Mouse (Mus musculus): ENCODE data around the gene Sbds. TPM values are rescaled to one million over a fixed set of nuclear protein-coding genes. Genes with fewer than 3 reads are reported as not detected.

Gene Sbds
- polyA plus RNA-seq (2015; fragmentation: Nextera tagmentation; extraction: Ambion mirVana): 69.4 and 70.7 TPM in 2 replicates

DNA sequence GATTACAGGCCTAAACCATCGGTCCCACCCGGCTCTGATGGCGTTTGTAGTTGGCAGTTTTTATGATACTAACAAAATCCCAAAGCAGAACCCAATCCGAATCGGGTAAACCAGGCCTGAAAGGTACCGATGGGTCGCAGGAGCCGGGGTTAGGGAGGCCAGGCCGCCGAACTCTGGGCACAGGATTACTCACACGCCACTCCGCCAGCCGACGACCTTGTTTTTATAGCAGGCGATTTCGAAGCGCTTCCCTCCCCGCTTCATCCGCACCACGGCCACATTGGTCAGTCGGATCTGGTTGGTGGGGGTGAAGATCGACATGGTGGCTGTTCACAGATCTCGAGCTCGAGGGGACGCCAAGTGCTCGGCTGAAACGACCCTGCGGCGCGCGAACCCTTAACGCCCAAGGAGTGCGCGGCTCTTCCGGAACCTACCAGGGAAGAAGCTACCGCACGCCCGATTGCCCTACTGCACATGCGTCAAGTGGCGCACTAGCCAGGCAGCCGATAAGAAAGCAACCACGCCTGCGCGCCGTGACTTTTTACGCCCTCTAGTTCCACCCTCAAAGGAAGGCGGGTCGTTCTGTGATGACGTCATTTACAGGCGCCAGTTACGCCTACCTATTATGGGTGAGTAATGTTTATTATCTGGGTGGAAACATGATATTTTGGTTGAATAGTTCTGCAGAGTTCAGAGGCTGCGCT lies at the start of gene Sbds, which contains the start of gene Tyw1:
Gene Sbds (minus strand): TSS at position 514 of the 704 bp plus-strand sequence.
Gene Tyw1 (plus strand): TSS at position 603 of the 704 bp plus-strand sequence.
- H3K36me3 ChIP-seq: peaks cover 22% of the 10 kb centered on the region
- peak within 1 kb of the TSS; percentile 73 for H3K4me3 ChIP-seq (replicated peaks)
- H3K9ac ChIP-seq: peak within 1 kb of the TSS; percentile 32
- under 1% methylated on average over 52 of the region's 52 CpGs for WGBS
- H3K9me3 ChIP-seq: no peaks in the 10 kb centered on the region
- H3K27ac ChIP-seq: peak within 1 kb of the TSS; percentile 70
- H3K4me2 ChIP-seq: peak within 1 kb of the TSS; percentile 62
- ATAC-seq (ENCODE audit: insufficient read depth, low FRiP score, low read depth): peak; percentile 92
- peaks cover 16% of the 10 kb centered on the region; the same call in 1 of the 2 replicates for H3K4me1 ChIP-seq
- H3K27me3 ChIP-seq (replicated peaks): no peaks in the 10 kb centered on the region

DNA sequence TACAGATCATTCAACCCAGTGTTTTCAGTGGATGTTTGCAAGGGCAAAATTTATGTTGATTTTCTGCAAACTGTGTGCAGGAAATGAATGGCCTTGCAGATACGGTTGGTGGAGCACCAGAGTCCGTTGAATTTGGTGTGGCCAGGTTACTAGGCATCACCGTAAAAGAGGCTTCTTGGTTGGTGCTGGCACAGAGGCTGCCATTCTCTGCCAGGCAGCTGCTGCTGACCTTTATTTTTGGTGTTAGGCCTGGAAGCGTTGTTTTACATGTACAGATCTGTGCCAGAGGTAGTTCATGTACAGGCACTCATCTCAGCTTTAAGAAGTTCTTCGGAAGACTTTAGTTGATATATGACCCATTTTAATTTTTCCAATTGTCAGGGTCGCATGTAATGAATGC lies 48.3 kb upstream of the Sbds start:
- WGBS: 84% methylated on average over 6 of the region's 6 CpGs

DNA sequence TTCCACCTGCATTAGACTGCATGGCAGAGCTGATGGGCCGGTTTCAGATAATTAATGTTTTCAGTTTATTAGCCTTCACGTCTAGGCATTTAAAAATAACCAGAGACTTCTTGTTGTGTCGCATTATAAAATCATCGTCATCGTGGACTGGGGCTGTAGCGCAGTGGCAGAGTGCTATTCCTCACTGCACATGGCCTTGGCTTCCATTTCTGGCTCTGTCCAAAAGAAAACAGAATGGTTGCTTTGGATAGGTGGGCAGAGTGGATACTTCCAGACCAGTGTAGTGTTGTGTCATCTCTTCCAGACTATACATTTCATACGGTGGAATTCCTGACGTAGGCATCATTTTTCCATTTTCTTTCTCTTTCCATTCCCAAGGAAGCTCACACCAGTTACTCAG lies 44.2 kb upstream of the Sbds start:
- no peaks in the 10 kb centered on the region for H3K9me3 ChIP-seq
- no peak overlapping the region for H3K27ac ChIP-seq
- no peak overlapping the region for H3K4me2 ChIP-seq
- H3K4me3 ChIP-seq (replicated peaks): no peak overlapping the region
- ATAC-seq (ENCODE audit: insufficient read depth, low FRiP score, low read depth): no peak
- H3K27me3 ChIP-seq (replicated peaks): no peaks in the 10 kb centered on the region
- WGBS: 91% methylated on average over 8 of the region's 8 CpGs
- H3K36me3 ChIP-seq: peaks cover 21% of the 10 kb centered on the region
- no peak overlapping the region for H3K9ac ChIP-seq
- no peaks in the 10 kb centered on the region for H3K4me1 ChIP-seq

More for the DNA sequence above, 48.3 kb upstream of the Sbds start:
- no peaks in the 10 kb centered on the region for H3K9me3 ChIP-seq
- H3K4me3 ChIP-seq (replicated peaks): no peak overlapping the region
- H3K27ac ChIP-seq: no peak overlapping the region
- no peak overlapping the region for H3K9ac ChIP-seq
- H3K4me1 ChIP-seq: no peaks in the 10 kb centered on the region
- no peak for ATAC-seq (ENCODE audit: insufficient read depth, low FRiP score, low read depth)
- H3K27me3 ChIP-seq (replicated peaks): no peaks in the 10 kb centered on the region
- no peak overlapping the region for H3K4me2 ChIP-seq
- peaks cover 22% of the 10 kb centered on the region; the same call in 1 of the 2 replicates for H3K36me3 ChIP-seq

DNA sequence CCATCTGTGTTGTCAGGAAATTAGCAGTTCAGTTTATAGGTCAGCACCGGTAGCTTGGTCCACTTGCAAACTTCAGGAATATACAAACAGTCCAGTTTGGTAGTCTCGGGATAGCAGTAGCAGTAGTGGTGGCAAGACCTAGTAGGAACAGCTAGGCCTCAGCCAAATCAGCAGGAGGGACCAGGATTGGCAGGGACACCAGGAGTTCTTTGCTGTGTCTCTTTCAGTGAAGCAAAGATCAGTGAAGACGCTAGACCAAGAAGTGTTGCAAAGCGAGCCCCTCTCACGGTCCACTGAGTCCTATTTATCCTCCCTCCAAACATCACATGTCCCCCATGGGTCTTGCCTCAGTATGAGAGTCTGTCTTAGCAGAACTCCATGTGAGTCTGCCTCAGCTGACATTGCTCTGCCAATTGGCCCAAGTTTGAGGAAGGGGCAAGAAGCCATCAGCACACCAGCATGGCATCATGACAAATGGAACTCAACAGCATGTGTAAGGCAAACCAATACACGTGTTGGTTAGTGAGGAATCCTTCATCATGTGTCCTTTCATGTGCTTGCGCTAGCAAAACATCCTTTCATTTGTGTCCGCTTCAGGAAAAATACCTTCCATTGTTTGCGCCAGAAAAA lies 43.6 kb upstream of the Sbds start:
- WGBS: 92% methylated on average over 9 of the region's 9 CpGs
- no peak overlapping the region for H3K4me2 ChIP-seq
- H3K9me3 ChIP-seq: no peaks in the 10 kb centered on the region
- no peak overlapping the region for H3K9ac ChIP-seq
- no peaks in the 10 kb centered on the region for H3K4me1 ChIP-seq
- H3K36me3 ChIP-seq: peaks cover 16% of the 10 kb centered on the region
- H3K4me3 ChIP-seq (replicated peaks): no peak overlapping the region
- no peak for ATAC-seq (ENCODE audit: insufficient read depth, low FRiP score, low read depth)
- H3K27ac ChIP-seq: no peak overlapping the region
- no peaks in the 10 kb centered on the region for H3K27me3 ChIP-seq (replicated peaks)

DNA sequence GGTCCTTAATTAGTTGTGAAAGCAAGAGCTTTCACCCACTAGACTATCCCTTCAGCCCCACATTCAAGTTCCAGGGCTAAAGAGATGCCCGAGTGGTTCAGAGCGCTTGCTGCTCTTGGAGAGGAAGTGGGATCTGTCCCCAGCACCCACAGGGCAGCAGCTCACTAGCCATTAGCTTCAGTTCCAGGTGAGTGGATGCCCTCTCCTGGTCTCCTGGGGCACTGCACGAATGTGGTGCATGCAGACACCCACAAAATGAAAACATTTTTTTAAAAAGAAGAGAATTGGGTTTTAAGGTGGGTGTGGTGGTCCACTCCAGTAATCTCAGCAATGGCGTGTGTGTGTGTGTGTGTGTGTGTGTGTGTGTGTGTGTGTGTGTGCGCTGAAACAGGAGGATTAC lies 40.7 kb upstream of the Sbds start:
- Histone ChIP-seq H3K27ac (no peak overlapping the region), H3K9me3 (no peaks in the 10 kb centered on the region), H3K4me1 (no peaks in the 10 kb centered on the region), H3K4me3 (replicated peaks) (no peak overlapping the region), H3K4me2 (no peak overlapping the region), H3K27me3 (replicated peaks) (no peaks in the 10 kb centered on the region), H3K9ac (no peak overlapping the region), H3K36me3 (peaks cover 11% of the 10 kb centered on the region)
- 88% methylated on average over 5 of the region's 5 CpGs for WGBS
- no peak for ATAC-seq (ENCODE audit: insufficient read depth, low FRiP score, low read depth)

DNA sequence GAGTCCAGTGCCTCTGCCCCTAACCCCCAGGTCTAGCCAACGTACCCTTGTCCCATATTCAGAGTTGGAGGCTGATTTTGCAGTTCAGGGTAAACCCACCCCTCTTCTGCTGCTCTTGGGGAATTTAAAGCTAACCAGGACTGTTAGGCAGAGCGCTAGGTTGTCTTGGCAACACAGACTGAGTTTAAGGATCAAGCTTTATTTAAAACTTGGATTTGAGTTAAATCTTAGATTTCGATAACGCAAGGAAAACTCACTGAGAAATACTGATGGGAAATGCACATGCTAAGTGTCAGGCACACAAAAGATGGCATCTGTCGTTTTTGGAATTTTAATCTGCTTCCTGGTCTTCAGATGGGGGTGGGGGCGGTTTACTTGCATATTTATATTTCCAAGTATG lies 39.3 kb upstream of the Sbds start:
- 78% methylated on average over 6 of the region's 6 CpGs for WGBS
- ATAC-seq (ENCODE audit: insufficient read depth, low FRiP score, low read depth): no peak
- H3K4me1 ChIP-seq: no peaks in the 10 kb centered on the region
- H3K9ac ChIP-seq: no peak overlapping the region
- H3K4me3 ChIP-seq (replicated peaks): no peak overlapping the region
- H3K9me3 ChIP-seq: no peaks in the 10 kb centered on the region
- H3K27me3 ChIP-seq (replicated peaks): no peaks in the 10 kb centered on the region
- no peak overlapping the region for H3K27ac ChIP-seq
- peaks cover 8% of the 10 kb centered on the region for H3K36me3 ChIP-seq
- no peak overlapping the region for H3K4me2 ChIP-seq

DNA sequence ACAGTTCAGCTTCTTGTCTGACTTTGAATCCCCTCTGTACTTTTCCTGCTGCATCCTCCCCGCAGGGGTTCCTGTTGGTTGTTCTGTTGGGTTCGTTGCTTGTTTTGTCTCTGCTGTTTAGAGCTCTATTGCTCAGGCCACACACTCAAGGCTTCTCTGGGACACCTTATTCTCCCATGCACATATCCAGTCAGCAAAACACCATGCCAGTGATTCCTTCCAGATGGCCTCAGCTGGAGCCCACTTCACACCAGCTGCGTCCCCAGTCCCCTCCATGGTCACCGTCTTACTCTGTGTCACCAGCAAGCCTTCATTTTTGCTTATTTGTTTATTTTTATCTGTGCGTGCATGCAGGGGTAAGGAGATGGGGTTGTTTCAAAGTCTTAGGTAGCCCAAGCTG lies 38.6 kb upstream of the Sbds start:
- no peaks in the 10 kb centered on the region for H3K4me1 ChIP-seq
- H3K4me2 ChIP-seq: no peak overlapping the region
- no peaks in the 10 kb centered on the region for H3K9me3 ChIP-seq
- no peak for ATAC-seq (ENCODE audit: insufficient read depth, low FRiP score, low read depth)
- 80% methylated on average over 5 of the region's 5 CpGs for WGBS
- no peak overlapping the region for H3K4me3 ChIP-seq (replicated peaks)
- peaks cover 8% of the 10 kb centered on the region for H3K36me3 ChIP-seq
- H3K9ac ChIP-seq: no peak overlapping the region
- H3K27me3 ChIP-seq (replicated peaks): no peaks in the 10 kb centered on the region
- no peak overlapping the region for H3K27ac ChIP-seq

DNA sequence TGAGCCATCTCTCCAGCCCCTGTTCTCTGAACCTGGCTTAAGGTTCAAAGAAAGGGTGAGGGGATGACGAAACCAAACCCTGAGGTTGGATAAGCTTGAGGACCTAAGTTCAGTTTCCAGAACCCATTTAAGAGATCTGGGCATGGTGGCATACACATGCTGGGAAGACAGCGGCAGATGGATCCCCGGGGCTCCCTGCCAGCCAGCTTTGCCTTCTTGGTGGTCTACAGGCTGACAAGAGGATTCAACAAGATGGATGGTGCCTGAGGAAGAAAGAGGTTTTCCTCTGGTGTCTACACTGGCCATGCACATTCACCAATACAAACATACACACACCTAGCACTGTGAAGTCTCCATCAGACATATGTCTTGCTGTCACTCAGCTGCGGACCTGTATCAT lies 37.6 kb upstream of the Sbds start:
- 81% methylated on average over 4 of the region's 4 CpGs for WGBS
- peaks cover 11% of the 10 kb centered on the region for H3K36me3 ChIP-seq

DNA sequence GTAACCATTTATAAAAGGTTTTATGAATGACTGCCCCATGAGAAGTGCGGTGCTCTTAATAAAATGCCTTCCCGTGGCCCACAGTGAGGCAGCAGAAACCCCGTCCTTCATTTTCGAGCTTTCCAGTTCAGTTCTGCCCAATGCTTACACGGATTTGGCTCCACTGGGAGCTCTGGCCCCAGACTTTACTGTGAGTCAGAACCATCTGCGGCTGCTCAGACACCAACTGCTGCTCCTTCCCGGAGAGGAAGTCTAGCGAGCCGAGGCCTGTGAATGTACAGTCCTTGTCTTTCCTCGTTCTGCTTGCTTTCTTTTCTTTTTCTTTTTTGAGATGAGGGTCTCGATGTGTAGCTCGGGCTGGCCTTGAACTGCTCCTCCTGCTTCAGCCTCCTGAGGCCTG lies 35.4 kb upstream of the Sbds start:
- no peaks in the 10 kb centered on the region for H3K27me3 ChIP-seq (replicated peaks)
- no peak overlapping the region for H3K4me3 ChIP-seq (replicated peaks)
- H3K36me3 ChIP-seq: peaks cover 3% of the 10 kb centered on the region; the same call in 1 of the 2 replicates
- H3K4me1 ChIP-seq: no peaks in the 10 kb centered on the region
- no peak for ATAC-seq (ENCODE audit: insufficient read depth, low FRiP score, low read depth)
- WGBS: 96% methylated on average over 12 of the region's 12 CpGs
- H3K27ac ChIP-seq: no peak overlapping the region
- no peak overlapping the region for H3K9ac ChIP-seq
- H3K4me2 ChIP-seq: no peak overlapping the region
- H3K9me3 ChIP-seq: no peaks in the 10 kb centered on the region

More for the DNA sequence above, 37.6 kb upstream of the Sbds start:
- Histone ChIP-seq H3K9ac (no peak overlapping the region), H3K4me1 (no peaks in the 10 kb centered on the region), H3K27ac (no peak overlapping the region), H3K27me3 (replicated peaks) (no peaks in the 10 kb centered on the region), H3K4me3 (replicated peaks) (no peak overlapping the region), H3K9me3 (no peaks in the 10 kb centered on the region), H3K4me2 (no peak overlapping the region)
- ATAC-seq (ENCODE audit: insufficient read depth, low FRiP score, low read depth): no peak

DNA sequence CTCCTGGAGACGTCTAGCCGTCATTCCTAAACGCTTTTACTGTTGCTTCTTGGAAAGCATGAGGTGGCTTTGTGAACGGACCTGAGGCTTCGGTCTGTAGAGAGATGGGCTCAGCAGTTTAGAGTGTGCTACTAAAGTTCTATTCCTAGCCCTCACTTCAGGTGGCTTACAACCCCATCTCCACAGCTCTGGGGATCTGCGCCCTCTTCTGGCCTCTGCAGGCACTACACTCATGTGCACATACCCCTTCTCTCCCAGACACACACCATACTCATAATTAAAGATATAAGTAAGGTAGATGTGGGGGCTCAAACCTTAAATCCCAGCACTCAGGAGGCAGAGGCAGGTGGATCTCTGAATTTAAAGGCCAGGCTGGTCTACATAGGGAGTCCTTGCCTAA lies 34.9 kb upstream of the Sbds start:
- Histone ChIP-seq H3K36me3 (peaks cover 3% of the 10 kb centered on the region; the same call in 1 of the 2 replicates), H3K9ac (no peak overlapping the region), H3K9me3 (no peaks in the 10 kb centered on the region), H3K4me3 (replicated peaks) (no peak overlapping the region), H3K27ac (no peak overlapping the region), H3K4me1 (no peaks in the 10 kb centered on the region), H3K4me2 (no peak overlapping the region), H3K27me3 (replicated peaks) (no peaks in the 10 kb centered on the region)
- WGBS: 97% methylated on average over 6 of the region's 6 CpGs
- ATAC-seq (ENCODE audit: insufficient read depth, low FRiP score, low read depth): no peak

DNA sequence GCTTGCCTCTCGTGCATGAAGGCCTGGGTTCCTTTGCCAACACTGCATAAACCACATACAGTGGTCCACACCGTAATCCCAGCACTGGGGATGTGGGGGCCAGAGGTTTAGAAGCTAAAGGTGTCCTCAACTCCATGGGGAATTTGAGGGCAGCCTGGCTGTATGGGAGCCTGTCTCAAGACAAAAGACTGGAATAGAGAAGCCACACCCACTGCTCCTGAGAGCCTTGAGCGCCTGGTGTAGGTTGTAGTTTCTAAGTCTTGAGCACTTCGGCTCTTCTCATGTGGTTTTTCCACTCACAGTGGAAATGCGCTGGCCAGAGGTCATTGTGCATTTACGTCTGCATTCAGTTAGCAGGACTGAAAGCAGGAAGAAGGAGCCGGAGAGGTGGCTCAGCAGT lies 32.8 kb upstream of the Sbds start:
- no peak overlapping the region for H3K9ac ChIP-seq
- no peak for ATAC-seq (ENCODE audit: insufficient read depth, low FRiP score, low read depth)
- peaks cover 14% of the 10 kb centered on the region for H3K36me3 ChIP-seq
- no peaks in the 10 kb centered on the region for H3K4me1 ChIP-seq
- no peak overlapping the region for H3K4me3 ChIP-seq (replicated peaks)
- no peaks in the 10 kb centered on the region for H3K27me3 ChIP-seq (replicated peaks)
- H3K4me2 ChIP-seq: no peak overlapping the region
- 86% methylated on average over 7 of the region's 7 CpGs for WGBS
- no peak overlapping the region for H3K27ac ChIP-seq
- H3K9me3 ChIP-seq: no peaks in the 10 kb centered on the region

DNA sequence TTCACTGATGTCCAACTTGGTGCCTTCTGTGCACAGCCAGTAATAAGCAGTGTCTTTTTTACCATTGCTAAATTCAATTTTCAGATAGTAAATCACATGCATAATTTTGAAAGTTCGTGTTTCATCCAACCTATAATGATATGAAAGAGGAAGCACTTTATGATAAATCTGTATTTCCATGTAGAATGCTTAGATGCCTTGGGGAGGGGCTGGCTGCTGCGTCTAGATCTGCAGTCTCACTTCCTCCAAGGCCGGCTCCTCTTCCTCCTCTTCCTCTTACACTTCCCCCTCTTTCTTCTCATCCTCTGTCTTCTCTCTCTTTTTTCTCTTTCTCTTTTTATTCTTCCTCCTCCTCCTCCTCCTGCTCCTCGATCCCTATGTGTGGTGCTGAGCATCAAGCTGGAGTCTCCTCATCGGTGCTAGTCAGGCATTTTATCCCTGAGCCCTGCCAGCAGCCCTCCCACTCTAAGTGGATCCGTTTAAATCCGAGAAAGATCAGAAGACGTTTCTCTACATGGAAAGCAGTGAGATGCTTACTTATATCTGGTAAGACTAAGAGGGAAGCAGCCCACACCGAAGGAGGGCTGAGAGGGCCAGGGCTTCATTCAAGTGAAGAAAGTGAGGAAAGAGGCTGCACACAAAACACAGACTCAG lies 27.9 kb upstream of the Sbds start:
- no peak for ATAC-seq (ENCODE audit: insufficient read depth, low FRiP score, low read depth)
- WGBS: 93% methylated on average over 9 of the region's 9 CpGs

More for the DNA sequence above, 27.9 kb upstream of the Sbds start:
- H3K27me3 ChIP-seq (replicated peaks): no peaks in the 10 kb centered on the region
- no peaks in the 10 kb centered on the region for H3K4me1 ChIP-seq
- no peak overlapping the region for H3K27ac ChIP-seq
- H3K9me3 ChIP-seq: no peaks in the 10 kb centered on the region
- H3K36me3 ChIP-seq: peaks cover 24% of the 10 kb centered on the region
- no peak overlapping the region for H3K4me2 ChIP-seq
- H3K4me3 ChIP-seq (replicated peaks): no peak overlapping the region
- H3K9ac ChIP-seq: no peak overlapping the region

Measured in stomach, embryonic 15.5 days (tissue).